Mouse (Mus musculus): ENCODE measurements around the gene Apoc1.

DNA sequence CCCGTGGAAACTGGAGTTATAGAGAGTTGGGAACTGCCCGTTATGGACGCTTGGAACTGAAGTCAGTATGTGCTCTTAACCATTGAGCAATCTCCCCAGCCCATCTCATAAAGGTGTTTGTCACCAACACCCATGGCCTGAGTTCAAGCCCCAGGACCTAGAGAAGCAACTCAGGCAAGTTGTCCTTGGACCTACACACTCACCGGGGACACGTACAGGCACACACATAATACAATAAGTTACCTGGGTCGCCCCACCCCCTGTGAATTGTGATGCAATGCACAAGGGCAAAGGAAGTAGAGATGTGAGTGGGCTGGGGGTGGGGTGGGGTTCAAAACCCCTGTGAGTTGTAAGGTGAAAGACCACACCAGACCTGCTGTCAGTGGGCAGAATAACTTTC, 5.9 kb downstream of the Apoc1 start:
- TF ChIP-seq POLR2A (IDR thresholded peaks at IDR 0.05; ENCODE audit: low read depth, low read length): no peak
- no peak for TF ChIP-seq CTCF (IDR thresholded peaks at IDR 0.05; ENCODE audit: borderline replicate concordance, insufficient read depth, low read length)
